Mouse (Mus musculus): ENCODE data around the gene Slc35e3.

The Slc35e3 gene

DNA sequence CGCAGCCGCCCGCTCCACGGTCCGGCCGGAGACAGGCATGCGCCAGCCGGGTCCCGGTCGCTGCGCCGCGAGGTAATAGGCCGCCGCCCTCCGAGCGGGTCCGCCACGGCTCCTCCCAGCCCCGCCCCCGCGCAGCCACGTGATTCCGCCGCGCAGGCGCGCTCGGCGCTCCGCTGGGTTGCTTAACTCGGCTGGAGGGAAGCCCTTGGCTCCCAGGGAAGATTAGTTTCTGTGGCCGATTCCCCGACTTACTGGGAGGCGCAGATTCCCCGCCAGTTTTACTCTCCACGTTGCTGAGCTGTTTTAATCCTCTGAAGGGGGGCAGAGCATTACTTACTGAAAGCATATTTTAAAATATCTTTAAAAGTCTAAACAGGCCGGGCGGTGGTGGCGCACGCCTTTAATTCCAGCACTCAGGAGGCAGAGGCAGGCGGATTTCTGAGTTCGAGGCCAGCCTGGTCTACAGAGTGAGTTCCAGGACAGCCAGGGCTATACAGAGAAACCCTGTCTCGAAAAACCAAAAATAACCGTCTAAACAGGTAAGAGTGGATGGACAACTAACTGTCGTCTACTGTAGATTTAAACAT lies at the start of gene Slc35e3:
Gene Slc35e3 (minus strand): TSS at position 69 of the 587 bp plus-strand sequence.
- in situ Hi-C loops (cut with MboI; ENCODE audit: unreplicated experiment in 2 of 2): loop anchor here (25.0 kb wide), 3 partner anchors 241 to 791 kb away; no protein-coding TSS in a partner anchor

GRCm38 (mm10) chr10:117795206-117795605 lies 49.0 kb upstream of the Slc35e3 start:
- in situ Hi-C loops (cut with MboI; ENCODE audit: unreplicated experiment in 2 of 2): no loop called here

GRCm38 (mm10) chr10:117793436-117794030 lies 47.4 kb upstream of the Slc35e3 start:
- in situ Hi-C loops (cut with MboI; ENCODE audit: unreplicated experiment in 2 of 2): no loop called here

- in situ Hi-C loops (cut with MboI; ENCODE audit: unreplicated experiment in 2 of 2): no loop called here
Measured at GRCm38 (mm10) chr10:117792141-117793091, 46.3 kb upstream of the Slc35e3 start, which contains the start of gene Nup107. Nup107 (minus strand) TSS chr10:117792705.

- in situ Hi-C loops (cut with MboI; ENCODE audit: unreplicated experiment in 2 of 2): no loop called here
Measured at GRCm38 (mm10) chr10:117791171-117791470, 45.0 kb upstream of the Slc35e3 start.

GRCm38 (mm10) chr10:117790421-117791170 lies 44.4 kb upstream of the Slc35e3 start:
- in situ Hi-C loops (cut with MboI; ENCODE audit: unreplicated experiment in 2 of 2): no loop called here

GRCm38 (mm10) chr10:117790011-117790410 lies 43.8 kb upstream of the Slc35e3 start:
- in situ Hi-C loops (cut with MboI; ENCODE audit: unreplicated experiment in 2 of 2): no loop called here

GRCm38 (mm10) chr10:117784646-117785045 lies 38.5 kb upstream of the Slc35e3 start:
- in situ Hi-C loops (cut with MboI; ENCODE audit: unreplicated experiment in 2 of 2): no loop called here

DNA sequence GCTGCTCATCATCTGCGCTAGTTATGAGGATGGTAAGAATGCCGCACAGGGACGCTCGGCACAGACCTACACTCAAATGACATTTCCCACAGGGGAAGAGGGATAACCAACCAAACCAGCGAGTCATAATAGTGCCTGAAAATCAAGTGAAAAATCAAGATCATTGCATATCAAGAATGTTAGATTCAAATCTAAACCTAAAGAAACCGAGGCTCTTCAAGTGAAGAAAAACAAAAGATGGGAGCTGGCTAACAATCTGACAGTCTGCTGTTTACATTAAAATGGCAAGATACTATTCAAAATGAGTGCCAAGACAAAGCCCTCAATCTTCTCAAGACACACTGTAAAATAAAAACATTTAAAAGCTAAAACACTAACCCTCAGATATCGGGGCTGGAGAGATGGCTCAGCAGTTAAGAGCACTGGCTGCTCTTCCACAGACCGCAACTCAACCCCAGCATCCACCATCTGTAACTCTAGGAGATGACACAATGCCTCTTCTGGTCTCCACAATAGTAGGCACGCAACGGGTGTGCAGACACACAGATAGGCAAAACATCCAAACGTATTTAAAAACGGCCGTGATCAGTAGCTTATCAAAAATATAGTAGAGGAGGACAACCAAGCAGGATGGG lies 37.7 kb upstream of the Slc35e3 start:
- in situ Hi-C loops (cut with MboI; ENCODE audit: unreplicated experiment in 2 of 2): no loop called here

DNA sequence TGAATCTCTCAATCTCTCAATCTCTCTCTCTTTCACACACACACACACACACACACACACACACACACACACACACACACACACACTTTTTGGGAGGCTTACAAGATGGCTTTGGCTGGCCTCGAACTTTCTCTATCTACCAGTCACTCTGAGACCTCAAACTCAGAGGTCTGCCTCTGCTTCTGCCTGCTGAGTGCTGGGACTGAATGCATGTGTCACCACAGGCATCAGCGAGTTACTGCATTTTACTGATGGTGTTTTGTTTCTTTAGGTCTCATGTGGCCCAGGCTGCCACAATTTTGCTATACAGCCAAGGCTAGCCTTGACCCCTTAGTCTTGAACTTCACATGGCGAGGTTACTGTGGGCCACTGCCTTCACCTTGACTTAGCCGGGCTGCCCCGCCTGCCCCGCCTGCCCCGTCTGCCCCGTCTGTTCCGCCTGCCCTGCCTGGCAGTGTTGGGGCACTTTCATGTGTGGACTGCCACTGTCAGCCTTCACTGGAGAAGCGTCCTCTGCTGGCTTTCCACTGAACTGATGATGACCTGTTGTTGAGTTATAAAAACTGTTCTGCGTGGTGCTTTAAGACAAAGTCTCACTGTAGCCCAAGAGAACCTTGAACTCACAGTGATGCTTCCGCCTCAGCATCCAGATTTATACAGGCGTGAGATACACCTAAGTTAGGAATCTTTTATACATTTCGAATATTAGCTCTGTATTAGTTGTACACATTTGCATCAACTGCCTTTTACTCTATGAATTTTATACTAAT lies 36.5 kb upstream of the Slc35e3 start:
- in situ Hi-C loops (cut with MboI; ENCODE audit: unreplicated experiment in 2 of 2): no loop called here

- in situ Hi-C loops (cut with MboI; ENCODE audit: unreplicated experiment in 2 of 2): no loop called here
Measured at GRCm38 (mm10) chr10:117782056-117782455, 35.9 kb upstream of the Slc35e3 start.

- in situ Hi-C loops (cut with MboI; ENCODE audit: unreplicated experiment in 2 of 2): no loop called here
Measured at GRCm38 (mm10) chr10:117781021-117781725, 35.0 kb upstream of the Slc35e3 start.

DNA sequence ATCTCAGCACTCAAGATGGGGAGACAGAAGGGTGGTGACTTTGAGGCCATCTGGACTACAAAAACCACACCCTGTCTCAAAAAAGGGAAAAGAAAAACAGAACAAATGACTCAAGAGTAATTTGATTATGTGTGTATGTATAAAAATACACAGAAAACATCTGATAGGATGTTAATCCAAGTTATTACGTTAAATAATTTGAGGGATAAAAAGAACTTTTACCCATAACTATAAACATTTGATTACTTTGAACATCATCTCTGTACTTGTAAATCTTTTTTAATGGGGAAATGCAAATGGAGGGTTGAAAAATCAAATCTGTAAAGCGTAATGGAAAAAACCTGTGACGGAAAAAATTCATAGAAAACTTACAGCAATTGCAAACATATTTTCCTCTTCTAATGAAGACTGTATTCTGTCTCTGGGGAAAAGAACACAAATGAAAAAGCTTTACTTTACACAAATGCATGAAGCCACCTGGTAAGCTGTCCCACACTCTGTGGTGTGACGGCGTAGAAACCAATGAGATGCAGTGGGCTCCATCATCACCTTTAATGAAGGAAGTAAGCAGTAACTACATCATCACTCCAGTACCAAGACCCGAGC lies 34.2 kb upstream of the Slc35e3 start:
- in situ Hi-C loops (cut with MboI; ENCODE audit: unreplicated experiment in 2 of 2): no loop called here

DNA sequence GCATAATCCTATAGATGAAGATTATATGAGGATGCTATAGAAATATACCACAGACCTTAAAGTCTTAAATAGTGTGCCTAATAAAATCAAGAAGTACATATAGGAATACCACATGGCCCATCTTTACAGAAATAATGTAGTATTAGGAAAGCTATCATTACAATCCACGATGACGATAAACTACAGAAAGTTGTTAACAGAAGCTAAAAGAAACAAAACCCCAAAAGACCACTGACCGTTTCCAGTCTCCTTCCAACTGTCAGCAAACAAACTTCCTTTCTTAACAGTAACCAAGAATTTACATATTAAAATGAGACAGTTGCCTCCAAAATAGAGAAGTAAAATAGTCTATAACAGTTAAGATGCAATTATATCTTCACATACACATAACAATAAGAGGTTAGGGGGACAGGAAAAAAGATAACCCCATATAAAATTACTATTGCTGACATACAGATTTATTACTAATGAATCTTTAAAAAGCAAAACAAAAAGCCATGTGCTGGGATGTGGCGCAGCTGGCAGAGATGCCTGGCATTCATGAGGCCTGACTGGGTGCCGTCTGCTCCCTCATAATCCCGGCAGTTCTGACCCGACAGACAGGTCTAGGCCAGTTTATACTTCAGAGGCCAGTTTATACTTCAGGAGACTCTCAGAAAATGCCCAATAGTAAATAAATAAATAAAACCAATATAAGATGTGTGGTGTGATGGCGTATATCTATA lies 33.6 kb upstream of the Slc35e3 start:
- in situ Hi-C loops (cut with MboI; ENCODE audit: unreplicated experiment in 2 of 2): no loop called here

GRCm38 (mm10) chr10:117778951-117779350 lies 32.8 kb upstream of the Slc35e3 start:
- in situ Hi-C loops (cut with MboI; ENCODE audit: unreplicated experiment in 2 of 2): no loop called here

- in situ Hi-C loops (cut with MboI; ENCODE audit: unreplicated experiment in 2 of 2): no loop called here
Measured at GRCm38 (mm10) chr10:117778328-117778910, 32.3 kb upstream of the Slc35e3 start.

- in situ Hi-C loops (cut with MboI; ENCODE audit: unreplicated experiment in 2 of 2): no loop called here
Measured at GRCm38 (mm10) chr10:117777501-117778327, 31.5 kb upstream of the Slc35e3 start.
